Mouse (Mus musculus) activated CD4-positive, CD25-positive, alpha-beta regulatory T cell (primary cell): ENCODE measurements around the gene Coil. TPM values are rescaled to one million over a fixed set of nuclear protein-coding genes. Genes with fewer than 3 reads are reported as not detected.

Experiments used
- polyA plus RNA-seq, 2 experiments: library from polyadenylated mRNA; unstranded; fragments of 100-300 nt; shearing (Covaris generic); gene quantifications; one replicate each; pipeline ENCODE4 v1.2.1; 2017

Coil gene
- 10 to 100 TPM in 1 of 2 experiments, 1 to 10 TPM in 1; 8.8 to 12.6 TPM for polyA plus RNA-seq

DNA sequence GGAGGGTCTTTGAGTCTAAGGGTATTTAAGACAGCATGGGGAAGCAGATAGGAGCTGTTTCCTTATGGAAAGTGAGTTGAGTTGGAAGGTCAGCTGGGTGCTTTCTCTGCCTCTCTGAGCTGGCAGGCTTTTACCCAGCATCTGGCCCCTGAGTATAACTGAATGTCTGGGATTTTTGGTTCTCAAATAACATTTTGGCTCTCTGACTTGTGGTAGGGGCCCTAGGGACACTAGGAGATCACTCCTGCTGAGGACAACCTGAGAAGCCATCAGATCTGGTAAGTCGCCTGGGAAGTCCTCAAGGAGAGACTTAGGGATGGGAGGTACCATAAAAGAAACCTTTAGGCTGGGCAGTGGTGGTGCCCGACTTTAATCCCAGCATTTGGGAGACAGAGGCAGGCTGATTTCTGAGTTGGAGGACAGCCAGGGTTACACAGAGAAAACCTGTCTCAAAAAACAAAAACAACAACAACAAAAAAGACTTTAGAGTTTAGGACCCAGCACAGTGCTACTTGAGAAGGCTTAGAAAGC, at the start of gene Coil:
Gene Coil, plus strand, starts transcription at position 51 of the 531 bp plus-strand sequence.

DNA sequence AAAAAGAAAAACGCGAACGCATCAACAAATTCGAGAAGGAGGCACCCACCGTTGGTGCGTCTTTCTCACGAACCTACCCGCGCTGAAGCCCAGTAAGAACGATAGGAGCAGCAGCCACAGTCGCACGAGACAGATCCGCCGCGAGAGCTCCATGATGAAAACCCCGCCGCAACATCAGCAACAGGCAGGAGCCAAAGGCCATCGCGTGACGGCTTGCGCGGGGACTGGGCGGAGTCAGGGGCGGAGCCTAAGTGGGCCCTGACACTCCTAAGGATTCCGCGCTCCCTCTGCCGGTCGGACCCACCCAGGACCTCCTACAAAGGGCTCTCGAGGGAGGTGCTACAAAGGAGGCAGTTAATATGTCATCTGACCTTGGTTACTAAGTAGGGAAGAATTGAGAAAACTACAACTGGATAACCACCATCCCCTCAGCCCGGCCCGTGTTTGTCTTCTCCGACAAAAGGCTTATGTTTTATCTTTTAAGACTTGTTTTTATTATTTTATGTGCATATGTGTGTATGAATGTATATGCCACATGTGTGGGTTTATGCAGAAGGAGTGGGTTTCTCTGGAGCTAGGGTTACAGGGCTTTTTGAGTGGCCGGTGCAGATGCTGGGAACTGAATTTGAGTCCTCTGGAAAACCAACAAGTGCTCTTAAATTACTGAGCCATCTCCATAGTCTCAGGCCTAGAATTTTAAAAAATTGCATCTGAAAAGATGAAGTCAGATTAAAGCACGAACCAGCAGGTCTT, 14.7 kb upstream of the Coil start, which contains the start of gene Scpep1:
Gene Scpep1, minus strand, starts transcription at position 249 of the 753 bp plus-strand sequence.

DNA sequence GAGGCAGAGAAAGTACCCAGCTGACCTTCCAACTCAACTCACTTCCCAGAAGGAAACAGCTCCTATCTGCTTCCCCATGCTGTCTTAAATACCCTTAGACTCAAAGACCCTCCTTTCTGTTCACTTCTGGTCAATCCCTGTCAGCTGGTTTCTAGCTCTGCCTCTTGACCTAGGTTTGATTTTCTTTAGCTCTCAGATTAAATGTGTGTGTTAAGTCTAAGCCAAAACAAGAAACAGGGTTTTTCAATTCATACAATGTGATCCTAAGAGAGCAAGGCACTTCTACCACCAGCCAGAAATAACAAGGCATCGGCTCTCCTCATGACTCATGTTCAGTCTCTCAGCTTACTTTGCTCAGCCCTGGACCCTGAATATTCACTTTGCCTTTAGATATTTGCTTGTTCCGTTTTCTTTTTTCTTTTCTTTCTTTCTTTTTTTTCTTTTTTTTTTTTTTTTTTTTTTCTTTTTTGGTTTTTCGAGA, 3.1 kb upstream of the Coil start, which contains the start of gene Elobl:
Gene Elobl, minus strand, starts transcription at position 51 of the 481 bp plus-strand sequence.

DNA sequence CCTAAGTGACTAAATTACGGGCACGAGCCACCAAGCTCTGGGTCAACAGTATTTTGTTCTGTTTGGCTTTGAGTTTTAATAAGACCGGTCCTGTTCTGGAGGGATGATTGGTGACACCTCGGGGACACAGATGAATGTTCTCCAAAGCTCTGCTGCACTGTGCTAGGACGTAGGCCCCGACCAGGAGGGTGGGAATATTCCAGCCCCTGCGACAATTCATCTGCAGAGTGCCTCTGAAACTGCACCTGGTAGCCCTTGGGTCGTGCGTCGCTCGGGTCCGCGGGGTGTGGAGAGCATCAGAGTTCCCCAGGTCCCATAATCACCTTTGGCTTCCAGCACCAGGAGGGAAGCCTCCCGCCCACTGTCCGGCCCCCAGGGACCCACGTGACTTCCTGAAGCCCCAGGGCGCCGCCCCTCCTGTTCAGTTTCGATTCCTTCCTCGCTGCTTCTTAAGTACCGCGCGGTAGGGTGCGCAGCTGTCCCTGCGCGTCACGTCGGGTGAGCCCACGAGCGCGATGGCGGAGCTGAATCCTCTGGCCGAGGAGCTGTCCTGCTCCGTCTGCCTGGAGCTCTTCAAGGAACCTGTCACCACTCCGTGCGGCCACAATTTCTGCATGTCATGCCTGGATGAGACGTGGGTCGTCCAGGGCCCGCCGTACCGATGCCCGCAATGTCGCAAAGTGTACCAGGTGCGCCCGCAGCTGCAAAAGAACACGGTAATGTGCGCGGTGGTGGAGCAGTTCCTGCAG, 29.1 kb downstream of the Coil start, which contains the start of gene Trim25:
Gene Trim25, plus strand, starts transcription at position 403 of the 749 bp plus-strand sequence.

Other genes with a start within 250 kb of the Coil start
- 1 to 10 TPM in 1 of 2 experiments, under 1 TPM in 1; 0.87 to 2.0 TPM for gene Akap1, start 105.7 kb upstream of the Coil start, polyA plus RNA-seq
- gene Scpep1, start 14.8 kb upstream of the Coil start, polyA plus RNA-seq: 10 to 100 TPM; 11.6 to 30.5 TPM
- gene Elobl, start 3.3 kb upstream of the Coil start, polyA plus RNA-seq: not detected
- gene Trim25, start 29.1 kb downstream of the Coil start, polyA plus RNA-seq: 10 to 100 TPM; 37.0 to 47.1 TPM
- 1 to 10 TPM; 8.8 to 9.4 TPM for gene Dgke, start 96.6 kb downstream of the Coil start, polyA plus RNA-seq
- not detected for gene Gm525, start 103.6 kb downstream of the Coil start, polyA plus RNA-seq